Mouse (Mus musculus) cerebellum, adult 11 months (tissue): Measurements from ENCODE around the gene Vmn1r107.
"Not testable (repeated sequence)": the region's sequence is repeated elsewhere in the genome, so short reads cannot be mapped to it uniquely, and the experiment has no call there.

ENCODE experiments used
- DNase-seq: peaks from one replicate; pipeline ENCODE4 v3.0.0; 2022

The Vmn1r107 gene

GRCm38 (mm10) chr7:20668618-20669017 lies at the start of gene Vmn1r107:
Gene Vmn1r107 (plus strand): TSS chr7:20668918.
- not testable (repeated sequence) for DNase-seq

GRCm38 (mm10) chr7:20703116-20703515 lies 34.4 kb downstream of the Vmn1r107 start, which contains the start of gene Vmn1r111:
Gene Vmn1r111 (minus strand): TSS chr7:20703216.
- not testable (repeated sequence) for DNase-seq
